Mouse (Mus musculus): ENCODE measurements around the gene Cpa4. TPM values are rescaled to one million over a fixed set of nuclear protein-coding genes. Genes with fewer than 3 reads are reported as not detected.

Cpa4 gene
- polyA plus RNA-seq, 1 experiment = 0.10 TPM

GRCm38 (mm10) chr6:30638674-30639268 lies 70.6 kb downstream of the Cpa4 start, which contains the start of gene Cpa1:
Gene Cpa1, plus strand, starts transcription at chr6:30639218.
- no peak for TF ChIP-seq POLR2A (IDR thresholded peaks at IDR 0.05; ENCODE audit: extremely low read depth, insufficient read depth, low read length)
- TF ChIP-seq CTCF (IDR thresholded peaks at IDR 0.05; ENCODE audit: extremely low read depth, insufficient read depth, low read length) = no peak
- no peaks in the 10 kb centered on the region for H3K4me1 ChIP-seq (ENCODE audit: control insufficient read depth, insufficient read depth, low read length)
- H3K4me3 ChIP-seq (ENCODE audit: insufficient read depth, low read length) = no peak within 1 kb of the TSS
- no peak within 1 kb of the TSS for H3K27ac ChIP-seq (ENCODE audit: insufficient read depth, low read length)

Other genes with a start within 250 kb of the Cpa4 start
- 24.3 and 24.9 TPM in 2 replicates for gene Zc3hc1, start 177.3 kb upstream of the Cpa4 start, polyA plus RNA-seq (2012; rRNA removed)
- gene Klhdc10, start 166.5 kb upstream of the Cpa4 start, polyA plus RNA-seq (2012; rRNA removed) = 58.0 and 67.4 TPM in 2 replicates
- gene Tmem209, start 58.6 kb upstream of the Cpa4 start, polyA plus RNA-seq (2012; rRNA removed) = 28.0 and 33.2 TPM in 2 replicates
- 0.10 TPM in 1 of 2 replicates, not detected in the other for gene Ssmem1, start 58.5 kb upstream of the Cpa4 start, polyA plus RNA-seq (2012; rRNA removed)
- gene Cpa2, start 26.8 kb upstream of the Cpa4 start, polyA plus RNA-seq (2012; rRNA removed) = 3.1 and 3.4 TPM in 2 replicates
- 0.08 and 0.09 TPM in 2 replicates for gene Cpa5, start 42.6 kb downstream of the Cpa4 start, polyA plus RNA-seq (2012; rRNA removed)
- not detected in 2 replicates for gene Cpa1, start 70.8 kb downstream of the Cpa4 start, polyA plus RNA-seq (2012; rRNA removed)
- gene Cep41, start 125.4 kb downstream of the Cpa4 start, polyA plus RNA-seq (2012; rRNA removed) = 5.7 and 5.8 TPM in 2 replicates
- gene Mest, start 155.2 kb downstream of the Cpa4 start, polyA plus RNA-seq (2012; rRNA removed) = 41.8 and 47.8 TPM in 2 replicates